Mouse (Mus musculus) heart, adult 2 months (tissue): Measurements from ENCODE around the gene Kcnip1. TPM values are rescaled to one million over a fixed set of nuclear protein-coding genes. Genes with fewer than 3 reads are reported as not detected.

Experiments
- DNase-seq, 2 experiments: peaks; one replicate each; pipeline ENCODE4 v3.0.0; 2021
- H3K27ac ChIP-seq: fragments of 200-600 bp; 2 replicates; pipeline ENCODE4 v1.8.1; 2022
- H3K27me3 ChIP-seq: fragments of 200-500 bp; 2 replicates; pipeline ENCODE4 v1.6.1; 2012; ENCODE audit warnings: mild to moderate bottlenecking, low read length, inconsistent platforms, mixed read lengths; ENCODE audit not compliant: control insufficient read depth, insufficient read depth
- H3K36me3 ChIP-seq: fragments of 200-500 bp; 2 replicates; pipeline ENCODE4 v1.6.1; 2012; ENCODE audit warnings: low read length, inconsistent platforms; ENCODE audit not compliant: control insufficient read depth, insufficient read depth
- H3K4me1 ChIP-seq: fragments of 200-500 bp; 2 replicates; pipeline ENCODE4 v1.6.1; 2011; ENCODE audit warnings: low read length; ENCODE audit not compliant: control insufficient read depth, insufficient read depth
- H3K4me3 ChIP-seq: fragments of 200-600 bp; 2 replicates; pipeline ENCODE4 v1.8.1; 2022
- H3K79me2 ChIP-seq: fragments of 200-500 bp; replicated peaks from 2 replicates; pipeline ENCODE4 v1.6.1; 2012; ENCODE audit warnings: mild to moderate bottlenecking, inconsistent platforms, low read length, moderate library complexity, mixed read lengths; ENCODE audit not compliant: control insufficient read depth, insufficient read depth
- H3K9ac ChIP-seq: fragments of 200-500 bp; 2 replicates; pipeline ENCODE4 v1.6.1; 2012; ENCODE audit warnings: low read depth, mild to moderate bottlenecking, control low read depth, inconsistent platforms, low read length, mixed read lengths
- CTCF ChIP-seq: fragments of 200-600 bp; IDR thresholded peaks from 2 replicates; pipeline ENCODE4 v1.8.1; 2022; ENCODE audit warnings: antibody characterized with exemption, mild to moderate bottlenecking, moderate library complexity
- EP300 ChIP-seq: fragments of 200-500 bp; IDR thresholded peaks from 2 replicates; pipeline ENCODE4 v1.6.1; 2011; ENCODE audit warnings: low read depth, low read length, control low read depth; ENCODE audit not compliant: insufficient read depth
- POLR2A ChIP-seq: fragments of 200-500 bp; IDR thresholded peaks from 2 replicates; pipeline ENCODE4 v1.6.1; 2011; ENCODE audit warnings: mild to moderate bottlenecking, low read depth, low read length, control low read depth; ENCODE audit not compliant: insufficient read depth
- WGBS: fragments of 180-500 bp; shearing (Covaris S2); methylation state at CpG from one replicate; pipeline ENCODE4 v1.1.7; 2018; 5-methylcytosine and 5-hydroxymethylcytosine counted together
- intact Hi-C: fragments of 180-260 bp; cut with DNase I; formaldehyde crosslinking; loops from one replicate; pipeline ENCODE4 v1.15.1; 2025
- long read RNA-seq: library from polyadenylated mRNA; stranded (forward); transcript quantifications from one replicate; pipeline ENCODE4 v2.0.0, GENCODE M21; 2021
- polyA plus RNA-seq: library from polyadenylated mRNA; depleted of rRNA; stranded (reverse); fragments of >200 nt; gene quantifications from 2 replicates; pipeline ENCODE4 v1.2.3, GENCODE M21; 2012; rRNA removed
- total RNA-seq, 2 experiments: library from RNA; stranded (reverse); gene quantifications; 2 replicates each; pipeline ENCODE4 v1.2.3; 2021

The Kcnip1 gene
- total RNA-seq (under 1 TPM in 1 of 2 experiments, not detected in 1; 0.11 TPM), polyA plus RNA-seq (0.18 and 0.20 TPM in 2 replicates)
- long read RNA-seq: 0 reads

DNA sequence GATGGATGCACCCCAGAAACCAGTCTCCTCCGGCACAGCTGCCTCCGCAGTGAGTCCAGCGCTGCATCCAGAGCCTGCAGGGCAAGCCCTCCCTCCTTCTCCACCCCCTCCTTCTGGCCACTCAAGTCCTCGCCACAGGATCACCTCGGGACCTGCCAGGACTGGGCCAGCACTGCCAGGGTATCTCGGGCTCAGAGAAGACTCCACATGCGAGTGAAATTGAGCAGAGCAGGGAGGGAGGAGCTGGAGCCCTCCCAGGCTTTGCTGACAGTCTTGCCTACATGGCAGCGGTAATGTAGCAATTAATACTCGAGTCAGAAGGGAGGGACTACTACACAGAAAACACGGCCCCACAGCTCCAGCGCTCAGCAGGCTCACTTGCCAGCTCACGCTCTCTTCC lies at the start of gene Kcnip1:
Gene Kcnip1, minus strand, starts transcription at position 215 of the 400 bp plus-strand sequence.
- no peaks in the 10 kb centered on the region; the same call in none of the 2 replicates for H3K27me3 ChIP-seq
- no peak within 1 kb of the TSS for H3K9ac ChIP-seq
- no peaks in the 10 kb centered on the region for H3K4me1 ChIP-seq
- intact Hi-C loops: no loop called here
- no peaks in the 10 kb centered on the region for H3K36me3 ChIP-seq
- DNase-seq: peak in 1 of 2 experiments; percentile 13
- no peak within 1 kb of the TSS for H3K27ac ChIP-seq
- no peak within 1 kb of the TSS for H3K4me3 ChIP-seq
- H3K79me2 ChIP-seq: no peaks in the 10 kb centered on the region
- WGBS: 31% methylated on average over 12 of the region's 12 CpGs
- TF ChIP-seq POLR2A: no peak
- no peak for TF ChIP-seq EP300
- TF ChIP-seq CTCF: no peak

GRCm38 (mm10) chr11:34040061-34040460 lies 47.1 kb upstream of the Kcnip1 start:
- Histone ChIP-seq H3K9ac (no peak overlapping the region), H3K36me3 (no peaks in the 10 kb centered on the region), H3K27me3 (no peaks in the 10 kb centered on the region), H3K4me3 (no peak overlapping the region), H3K4me1 (no peaks in the 10 kb centered on the region), H3K79me2 (no peaks in the 10 kb centered on the region), H3K27ac (no peak overlapping the region)
- TF ChIP-seq EP300 (no peak), POLR2A (no peak), CTCF (no peak)
- DNase-seq: no peak
- 70% methylated on average over 5 of the region's 5 CpGs for WGBS
- intact Hi-C loops: no loop called here

DNA sequence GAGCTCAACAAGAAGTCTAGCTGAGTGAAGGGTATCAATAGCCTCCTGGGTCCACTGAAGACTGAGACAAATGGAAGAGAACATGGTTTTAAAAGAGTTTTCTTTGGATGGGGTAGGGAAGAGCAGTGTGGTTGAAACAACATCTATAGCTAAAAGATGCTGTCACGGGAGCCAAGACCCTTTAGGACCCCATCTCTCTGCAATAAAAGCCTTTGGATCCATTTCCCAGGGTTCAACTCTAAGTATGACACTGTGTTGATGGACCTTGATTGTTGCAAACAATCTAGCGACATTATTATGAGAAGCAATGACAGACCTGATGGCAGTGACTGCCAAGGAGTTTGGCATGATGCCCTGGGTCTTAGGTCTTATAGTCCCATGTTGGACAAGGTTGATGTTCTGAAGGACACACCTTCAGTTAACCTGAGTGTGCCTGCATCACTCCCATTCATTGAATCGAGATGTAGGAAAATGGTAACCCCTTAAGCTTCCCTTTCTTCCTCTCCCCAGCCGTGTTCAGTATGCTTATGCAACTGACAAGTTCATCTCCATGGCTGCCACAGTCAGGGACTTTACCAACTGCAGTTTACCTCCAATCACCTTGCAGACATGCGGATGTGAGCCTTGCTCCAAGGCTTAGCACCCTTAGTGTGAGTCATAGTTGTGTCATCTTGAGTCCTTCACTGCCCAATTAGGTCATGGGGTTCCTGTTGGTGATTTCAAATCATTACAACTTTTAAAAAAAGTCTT lies 43.1 kb upstream of the Kcnip1 start:
- Histone ChIP-seq H3K36me3 (no peaks in the 10 kb centered on the region), H3K4me1 (peaks cover 2% of the 10 kb centered on the region), H3K79me2 (no peaks in the 10 kb centered on the region), H3K27me3 (no peaks in the 10 kb centered on the region), H3K4me3 (no peak overlapping the region), H3K9ac (no peak overlapping the region), H3K27ac (no peak overlapping the region)
- TF ChIP-seq CTCF: no peak
- TF ChIP-seq EP300: no peak
- no peak for DNase-seq
- WGBS: 74% methylated on average over 5 of the region's 5 CpGs
- intact Hi-C loops: no loop called here

GRCm38 (mm10) chr11:34034794-34035193 lies 41.8 kb upstream of the Kcnip1 start:
- Histone ChIP-seq H3K27ac (no peak overlapping the region), H3K27me3 (no peaks in the 10 kb centered on the region), H3K36me3 (no peaks in the 10 kb centered on the region), H3K4me3 (no peak overlapping the region), H3K4me1 (peaks cover 2% of the 10 kb centered on the region), H3K79me2 (no peaks in the 10 kb centered on the region), H3K9ac (no peak overlapping the region)
- 64% methylated on average over 2 of the region's 2 CpGs for WGBS
- no peak for DNase-seq
- intact Hi-C loops: no loop called here
- TF ChIP-seq EP300: no peak
- no peak for TF ChIP-seq CTCF
- no peak for TF ChIP-seq POLR2A

DNA sequence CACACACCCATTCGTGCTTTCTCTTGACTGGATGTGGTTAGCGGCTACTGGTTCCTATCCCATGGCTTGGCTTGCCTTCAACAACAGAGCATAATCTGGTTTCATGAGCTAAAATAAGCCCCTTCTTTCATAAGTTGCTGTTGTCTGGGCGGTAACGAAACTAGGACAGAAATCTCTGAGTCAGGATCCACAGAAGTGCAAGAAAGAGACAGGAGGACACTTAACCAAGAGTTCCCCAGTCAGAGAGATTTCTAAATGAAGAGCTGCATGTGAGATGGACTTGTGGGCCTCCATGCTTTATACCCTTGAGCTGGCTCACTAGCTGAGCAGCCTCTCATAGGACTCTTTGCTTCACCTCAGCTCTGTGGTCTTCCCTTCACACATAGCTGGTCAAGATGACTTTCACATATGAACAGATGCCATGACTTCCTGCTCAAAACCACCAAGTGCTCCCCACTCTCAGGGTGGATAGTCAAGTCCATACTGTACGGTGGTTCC lies 41.1 kb upstream of the Kcnip1 start:
- Histone ChIP-seq H3K36me3 (no peaks in the 10 kb centered on the region), H3K4me1 (peaks cover 2% of the 10 kb centered on the region), H3K4me3 (no peak overlapping the region), H3K79me2 (no peaks in the 10 kb centered on the region), H3K27me3 (no peaks in the 10 kb centered on the region), H3K27ac (no peak overlapping the region), H3K9ac (no peak overlapping the region)
- WGBS: 58% methylated on average over 5 of the region's 5 CpGs
- DNase-seq: no peak
- intact Hi-C loops: no loop called here
- TF ChIP-seq CTCF: no peak
- TF ChIP-seq EP300: no peak
- no peak for TF ChIP-seq POLR2A

- Histone ChIP-seq H3K27ac (no peak overlapping the region), H3K4me3 (no peak overlapping the region)
- WGBS: 32% methylated on average over 8 of the region's 8 CpGs
These were observed 38.3 kb upstream of the Kcnip1 start for GRCm38 (mm10) chr11:34031015-34031805.

More at GRCm38 (mm10) chr11:34031015-34031805, 38.3 kb upstream of the Kcnip1 start:
- DNase-seq: peak; percentile 28 to 61
- H3K36me3 ChIP-seq: no peaks in the 10 kb centered on the region
- no peaks in the 10 kb centered on the region for H3K79me2 ChIP-seq
- H3K27me3 ChIP-seq: no peaks in the 10 kb centered on the region
- peaks cover 2% of the 10 kb centered on the region for H3K4me1 ChIP-seq
- no peak overlapping the region for H3K9ac ChIP-seq
- TF ChIP-seq EP300 (no peak), POLR2A (no peak), CTCF (no peak)
- intact Hi-C loops: no loop called here
